Mouse (Mus musculus): ENCODE measurements at regions not wholly inside any gene's neighbourhood (a gene's known extent, or its start where the extent isn't known, plus 50 kb on each side); places are given as distances from the start of the nearest gene placed in this dataset.

DNA sequence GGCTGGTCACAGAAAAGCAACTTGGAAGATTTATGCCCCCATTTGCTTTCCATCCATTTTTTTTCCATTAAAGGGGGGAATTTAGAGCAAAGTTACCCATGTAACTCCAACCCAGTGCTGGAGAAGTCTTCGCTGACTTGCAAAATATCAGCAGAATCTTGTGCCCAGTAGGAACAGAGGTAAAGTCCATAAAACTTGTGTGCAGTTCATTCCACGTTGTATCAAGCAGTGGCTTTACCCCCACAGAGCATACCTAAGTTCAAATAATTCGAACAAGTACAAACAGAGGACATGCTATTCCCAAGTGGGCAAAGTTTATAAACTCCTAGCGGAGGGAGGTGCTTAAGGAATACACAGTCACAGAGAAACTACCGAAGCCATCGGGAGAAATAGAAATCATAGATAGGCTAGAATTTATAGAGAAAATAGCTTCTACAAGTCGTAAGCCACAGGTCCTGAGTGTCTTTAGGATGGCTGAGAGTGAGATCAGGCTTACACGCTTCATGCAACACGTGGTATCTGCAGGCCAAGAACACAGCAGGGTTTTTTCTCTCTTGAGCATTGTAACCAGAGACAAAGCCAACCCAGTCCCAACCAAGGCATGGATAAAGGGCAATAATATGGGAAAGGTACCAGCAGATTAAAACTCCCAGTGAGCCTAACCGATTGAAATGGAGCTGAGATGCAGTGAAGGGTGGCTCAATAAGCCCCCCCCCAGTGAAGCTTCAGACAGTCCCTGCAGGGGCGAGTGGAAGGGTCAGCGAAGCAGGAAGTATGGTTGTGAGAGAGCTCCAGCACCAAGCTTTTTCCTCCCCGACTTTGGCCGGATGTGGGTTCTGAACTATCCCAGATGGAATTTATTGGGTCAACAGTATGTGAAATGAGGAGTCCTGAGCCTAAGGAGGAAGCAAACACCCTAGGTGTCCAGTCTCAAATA is 487.6 kb upstream of the Gm9747 start:
- no peak for DNase-seq (ENCODE audit: low read depth, low spot score)

DNA sequence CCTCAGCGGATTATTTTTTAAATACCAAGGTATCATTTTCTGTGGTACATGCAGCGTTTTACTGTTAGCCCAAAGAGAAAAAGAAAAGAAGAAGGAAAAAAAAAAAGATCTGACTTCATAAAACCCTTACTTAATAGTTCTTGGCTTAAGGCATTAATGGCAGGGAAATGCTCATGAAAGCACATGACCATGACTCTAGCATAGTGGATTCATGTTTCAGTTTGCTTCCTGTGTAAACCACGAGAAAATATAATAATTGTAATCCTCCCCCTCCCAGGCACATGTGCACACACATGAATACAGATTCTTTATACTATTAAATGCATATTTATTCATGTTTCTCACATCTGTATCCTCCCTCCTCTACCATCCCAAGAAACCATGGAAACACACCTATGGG is 486.9 kb upstream of the Gm9747 start:
- no peak for DNase-seq (ENCODE audit: low read depth, low spot score)

DNA sequence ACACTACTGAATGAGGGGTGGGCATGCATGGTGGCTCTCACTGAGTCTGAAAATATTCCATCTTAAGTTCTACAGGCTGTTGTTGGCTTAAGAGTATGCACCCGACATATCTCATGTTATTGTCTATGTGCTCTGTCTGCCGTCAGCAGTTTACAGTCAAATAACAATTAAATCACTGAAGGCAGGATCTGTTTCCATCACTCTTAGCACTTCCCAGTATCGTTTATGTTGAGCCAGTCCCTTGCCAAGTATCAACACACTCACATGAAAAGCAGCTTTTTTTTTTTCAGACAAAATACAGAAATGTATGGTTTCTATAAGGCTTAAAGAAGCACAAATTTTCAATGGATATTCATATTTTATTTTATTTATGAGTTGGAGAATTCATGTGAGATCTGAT is 485.9 kb upstream of the Gm9747 start:
- no peak for DNase-seq (ENCODE audit: low read depth, low spot score)

DNA sequence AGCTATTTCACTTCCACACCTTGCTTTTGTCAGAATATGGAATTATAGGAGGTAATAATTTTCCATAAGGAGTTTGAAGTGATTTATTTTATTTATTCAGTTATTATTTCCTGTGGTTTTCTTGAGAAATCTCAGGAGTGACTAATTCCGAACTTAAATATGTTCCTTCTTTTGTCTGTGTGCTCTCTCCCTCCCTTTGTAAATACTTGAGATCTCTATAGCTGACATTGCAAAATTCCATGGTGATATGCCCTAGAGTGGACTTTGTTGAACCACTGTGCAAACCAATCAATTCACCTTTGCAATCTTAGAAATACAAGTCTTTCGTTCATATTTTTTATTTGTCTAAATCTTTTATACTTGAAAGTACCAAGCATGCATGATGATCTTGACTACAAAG is 478.8 kb upstream of the Gm9747 start:
- no peak for DNase-seq (ENCODE audit: low read depth, low spot score)

DNA sequence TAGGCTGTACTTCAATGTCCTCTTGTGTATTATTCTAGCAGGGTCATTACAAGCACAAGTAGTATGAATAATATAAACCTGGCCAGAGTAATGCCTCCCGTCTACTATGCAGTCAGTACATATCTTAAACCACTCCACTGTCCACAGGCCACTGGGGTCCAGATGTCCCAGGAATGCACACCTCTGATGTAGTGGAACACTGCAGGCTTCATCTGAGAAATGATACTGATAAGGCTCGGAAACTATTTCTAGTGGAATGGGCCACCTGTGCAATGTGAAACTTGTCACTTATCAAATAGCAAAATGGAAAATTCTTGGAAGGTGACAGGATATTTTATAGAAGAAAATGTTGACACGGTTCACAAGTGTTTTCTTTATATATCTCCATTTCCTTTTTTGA is 477.6 kb upstream of the Gm9747 start:
- DNase-seq (ENCODE audit: low read depth, low spot score), result no peak

DNA sequence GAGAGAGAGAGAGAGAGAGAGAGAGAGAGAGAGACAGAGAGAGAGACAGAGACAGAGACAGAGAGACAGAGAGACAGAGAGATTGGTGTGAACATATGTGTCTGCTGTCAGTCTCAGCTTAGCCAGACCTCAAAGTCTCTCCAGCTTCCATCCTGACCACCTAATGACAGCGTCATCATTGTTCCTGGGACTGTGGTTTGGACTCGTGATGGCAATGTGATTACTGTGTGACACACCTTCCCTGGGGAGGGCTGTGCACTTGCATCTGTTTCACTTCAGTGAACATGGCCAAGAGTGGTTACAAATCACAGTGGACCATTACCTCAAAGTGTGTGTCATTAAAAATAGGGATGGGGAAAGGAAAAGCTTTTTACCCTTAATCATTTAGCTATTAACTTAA is 477.2 kb upstream of the Gm9747 start:
- no peak for DNase-seq (ENCODE audit: low read depth, low spot score)

DNA sequence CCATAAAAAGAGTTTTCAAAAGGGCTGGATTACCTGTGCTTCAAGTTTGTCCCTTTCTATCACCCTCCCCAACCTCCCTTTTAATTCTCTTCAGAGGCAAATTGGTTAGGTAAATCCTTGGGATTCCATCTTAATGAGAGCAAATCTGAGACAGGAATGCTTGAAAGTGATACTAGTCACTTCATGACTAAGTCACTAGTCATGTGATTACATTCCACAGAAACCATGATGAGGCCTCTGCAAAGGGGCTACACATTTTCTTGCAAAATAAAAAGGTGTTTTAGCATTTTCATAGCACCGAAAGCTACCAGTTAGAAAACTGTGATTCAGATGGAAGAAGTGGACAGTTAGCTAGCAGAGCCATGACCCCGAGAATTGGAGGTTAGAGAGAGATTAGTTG is 473.0 kb upstream of the Gm9747 start:
- DNase-seq (ENCODE audit: low read depth, low spot score), result no peak

DNA sequence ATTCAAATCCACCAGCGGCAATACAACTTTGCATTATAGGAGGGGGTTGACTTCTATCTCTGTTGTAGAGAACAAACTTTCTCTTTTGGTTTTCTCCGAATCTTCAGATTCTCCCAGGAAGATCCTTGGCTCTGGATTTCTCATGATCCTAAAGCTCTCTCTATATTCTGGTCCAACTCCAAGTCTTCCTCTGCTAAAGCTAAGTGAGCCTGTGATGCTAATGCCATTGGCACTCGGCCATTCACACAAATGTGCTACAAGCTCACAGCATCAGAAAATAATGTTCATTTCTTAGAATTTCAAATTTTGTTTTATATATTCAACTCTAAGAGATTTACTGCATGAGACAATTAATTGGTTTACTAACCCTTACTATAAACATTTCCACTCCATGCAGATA is 461.2 kb upstream of the Gm9747 start:
- DNase-seq (ENCODE audit: low read depth, low spot score), result no peak

DNA sequence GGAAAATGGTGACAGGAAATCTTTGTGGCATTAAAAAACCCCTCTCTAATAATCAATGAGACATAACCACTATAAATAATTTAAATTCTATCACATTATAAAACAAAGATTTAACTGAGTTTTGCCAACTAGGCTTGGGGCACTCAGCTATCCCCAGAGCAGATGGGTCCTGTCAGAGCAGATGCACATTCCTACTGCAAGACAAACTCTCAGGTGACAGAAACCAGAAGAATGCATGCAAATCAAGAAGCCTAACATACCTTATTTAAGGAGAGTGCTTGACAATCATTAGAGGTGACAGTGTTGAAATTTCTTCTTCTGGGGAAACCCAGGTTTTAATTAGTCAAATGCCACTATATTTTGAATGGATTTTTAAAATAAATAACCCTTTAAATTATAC is 452.3 kb upstream of the Gm9747 start:
- no peak for DNase-seq (ENCODE audit: low read depth, low spot score)

DNA sequence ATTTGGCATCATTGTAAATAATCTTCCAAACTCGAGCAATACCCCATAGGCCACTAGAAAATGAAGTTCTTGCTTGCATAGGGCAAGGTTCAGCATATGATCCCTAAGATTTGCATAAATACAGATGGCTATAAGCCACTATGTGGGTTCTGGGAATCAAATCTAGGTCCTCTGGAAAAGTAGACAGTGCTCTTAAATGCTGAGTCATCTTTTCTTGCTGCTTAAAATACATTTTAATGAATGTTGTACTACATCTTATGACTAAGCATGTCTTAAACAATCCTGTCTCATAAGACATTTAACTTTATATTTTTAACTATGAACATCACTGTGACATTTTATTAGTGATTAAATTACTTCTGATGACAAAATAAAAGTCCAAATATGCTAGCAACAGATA is 448.6 kb upstream of the Gm9747 start:
- DNase-seq (ENCODE audit: low read depth, low spot score), result no peak

DNA sequence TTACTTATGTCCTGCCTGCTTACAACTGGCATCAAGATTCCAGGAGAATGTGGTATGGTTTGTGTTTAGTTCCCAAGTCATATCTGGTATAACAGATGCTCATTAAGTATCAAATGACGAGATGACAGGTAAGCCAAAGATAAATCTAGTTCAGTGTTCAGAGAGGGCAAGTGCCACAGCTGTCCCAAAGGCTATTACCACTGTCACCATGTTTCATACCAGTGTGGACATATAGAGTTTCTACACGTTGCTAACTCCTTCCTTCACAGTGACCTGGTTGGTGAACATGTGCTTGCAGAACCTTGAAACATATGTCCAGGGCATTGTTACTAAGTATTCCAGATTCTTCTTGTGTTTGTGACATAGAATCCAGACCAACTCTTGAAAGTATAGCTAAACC is 438.1 kb upstream of the Gm9747 start:
- DNase-seq (ENCODE audit: low read depth, low spot score), result no peak

DNA sequence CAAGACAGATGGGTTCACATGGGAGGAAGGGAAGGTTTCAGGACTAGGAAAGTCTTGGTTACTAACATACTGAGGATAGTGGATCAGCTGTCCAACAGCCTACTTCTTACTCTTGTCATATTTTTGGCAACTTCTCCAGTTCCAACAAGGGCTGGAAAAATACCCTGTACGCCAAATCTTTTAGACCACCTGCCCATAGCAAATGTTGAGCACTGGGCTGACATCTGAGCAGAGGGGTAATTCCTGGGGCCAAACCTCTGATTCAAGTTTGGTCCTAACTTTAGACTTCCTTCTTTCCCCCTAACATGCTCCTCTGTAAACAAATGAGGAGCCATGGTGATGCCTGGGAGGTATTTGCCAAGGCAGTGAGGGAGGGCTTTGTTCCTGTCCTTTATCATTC is 437.5 kb upstream of the Gm9747 start:
- DNase-seq (ENCODE audit: low read depth, low spot score), result no peak

DNA sequence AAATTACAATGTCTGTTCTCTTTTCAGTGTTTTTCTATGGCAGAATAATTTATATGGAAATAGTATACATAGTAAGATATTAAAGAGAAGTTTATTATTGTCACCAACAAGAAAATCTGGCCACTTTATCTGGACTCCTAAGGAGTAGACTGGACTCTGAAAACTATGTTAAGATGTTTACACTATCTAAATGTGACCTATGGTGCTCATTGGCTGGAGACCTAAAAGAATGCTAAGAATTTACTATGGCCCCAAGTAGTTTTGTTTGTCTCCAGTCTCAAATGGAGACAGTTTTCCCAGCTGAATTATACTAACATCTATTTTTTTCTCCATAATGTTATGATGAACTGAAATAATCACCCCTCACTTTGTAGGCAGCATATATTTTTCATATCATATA is 421.3 kb upstream of the Gm9747 start:
- DNase-seq (ENCODE audit: low read depth, low spot score), result no peak

DNA sequence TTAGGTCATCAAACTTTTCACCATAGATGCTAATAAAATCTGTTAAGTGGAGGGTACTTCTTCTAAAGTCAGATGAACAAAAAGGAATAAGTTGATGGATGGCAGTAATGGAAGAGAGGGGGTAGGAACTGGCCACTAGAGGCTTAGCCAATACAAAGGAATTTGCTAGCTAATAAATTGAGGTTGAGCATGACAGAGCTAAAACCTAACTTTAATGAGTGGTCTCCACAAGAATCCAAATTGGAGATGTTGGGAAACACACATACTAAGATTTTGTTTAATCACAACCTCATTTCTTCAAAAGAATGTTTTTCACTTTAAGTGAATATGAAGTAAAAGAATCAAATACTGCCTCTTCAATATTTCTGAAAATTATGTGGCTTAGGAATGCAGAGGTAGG is 414.0 kb upstream of the Gm9747 start:
- no peak for DNase-seq (ENCODE audit: low read depth, low spot score)

DNA sequence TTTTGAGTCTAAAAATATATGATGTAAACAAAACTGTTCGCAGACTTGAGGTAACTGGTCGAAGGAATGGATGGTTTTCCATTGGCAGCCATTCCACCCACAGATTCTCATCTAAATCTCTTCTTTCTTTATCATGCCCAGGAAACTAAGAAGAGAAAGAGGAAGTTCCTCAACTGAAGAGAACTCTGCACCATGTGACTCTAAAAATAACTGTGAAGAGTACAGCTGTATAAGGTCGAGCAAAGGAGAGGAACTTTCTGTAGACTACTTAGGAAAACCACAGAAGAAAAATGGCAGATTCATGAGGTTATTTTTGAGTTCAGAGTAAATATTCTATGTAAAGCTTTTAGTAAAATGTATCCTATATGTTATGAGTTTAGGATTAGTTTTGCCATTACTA is 390.9 kb upstream of the Gm9747 start:
- no peak for DNase-seq (ENCODE audit: low read depth, low spot score)

DNA sequence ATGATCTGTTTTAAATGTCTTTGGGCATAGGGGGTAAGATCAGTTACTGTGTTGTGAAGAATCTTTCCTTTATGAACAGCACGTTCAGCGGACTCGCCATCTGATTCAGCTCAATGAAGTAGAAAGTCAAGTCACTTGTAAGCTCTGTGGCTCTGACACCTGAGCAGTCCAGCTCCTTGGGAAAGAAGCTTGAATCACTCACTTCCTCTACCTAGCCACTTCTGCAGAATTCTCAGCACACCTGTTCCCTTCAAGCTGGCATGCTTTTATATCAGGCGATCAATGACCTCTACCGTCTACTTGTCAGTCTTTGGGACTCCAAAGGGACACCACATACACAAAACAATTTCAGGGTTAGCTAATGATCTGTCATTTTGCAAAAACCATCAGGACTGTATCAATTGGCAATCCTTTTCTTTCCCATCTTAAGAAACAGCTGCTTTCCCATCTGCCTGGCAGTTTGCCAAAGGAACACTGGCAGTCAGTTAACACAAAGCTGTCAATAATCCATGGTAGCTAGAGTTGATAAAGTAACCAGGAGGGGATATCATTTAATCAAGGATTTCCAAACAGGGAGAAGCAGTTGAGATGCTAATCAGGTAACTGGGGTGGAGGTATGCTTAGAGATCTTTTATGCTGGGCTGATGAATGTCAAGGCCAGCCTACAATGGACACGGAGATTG is 382.3 kb upstream of the Gm9747 start:
- DNase-seq (ENCODE audit: low read depth, low spot score), result no peak

DNA sequence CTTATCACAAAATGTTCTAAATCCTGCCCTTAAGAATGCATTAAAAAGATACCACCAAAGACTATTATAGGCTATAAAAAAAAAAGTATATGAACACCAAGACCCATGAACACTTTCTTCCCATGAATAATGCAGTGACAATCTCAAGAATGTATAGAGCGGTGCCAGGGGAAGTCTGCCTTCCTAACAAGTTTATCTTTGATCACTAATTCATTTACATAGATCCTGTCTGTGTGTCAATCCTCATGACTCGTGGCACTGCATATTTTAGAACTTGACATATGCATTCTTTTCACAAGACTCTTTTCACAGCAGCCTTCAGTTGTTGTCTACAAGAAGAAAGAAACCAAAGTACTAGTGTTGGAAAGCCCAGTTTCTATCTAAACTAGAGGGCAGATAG is 373.4 kb upstream of the Gm9747 start:
- DNase-seq (ENCODE audit: low read depth, low spot score), result no peak

DNA sequence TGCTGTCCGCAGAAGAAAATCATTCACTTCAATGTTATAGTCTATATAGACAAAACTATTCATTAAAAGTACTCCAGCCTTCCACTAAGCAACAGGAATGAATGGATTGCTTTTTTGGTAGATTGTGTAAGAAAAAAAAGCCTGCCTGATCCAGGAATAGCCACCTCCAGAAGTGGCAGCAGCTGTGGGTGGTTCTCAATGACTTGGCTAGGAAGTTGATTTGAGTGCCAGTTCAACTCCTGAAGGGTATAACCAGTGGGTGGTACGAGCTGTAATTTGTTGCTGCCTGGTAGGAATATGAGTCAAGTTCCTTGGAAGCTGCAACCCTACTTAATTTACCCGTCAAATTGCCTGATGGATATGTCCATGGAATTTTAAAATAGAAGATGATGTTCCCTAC is 368.3 kb upstream of the Gm9747 start:
- no peak for DNase-seq (ENCODE audit: low read depth, low spot score)

DNA sequence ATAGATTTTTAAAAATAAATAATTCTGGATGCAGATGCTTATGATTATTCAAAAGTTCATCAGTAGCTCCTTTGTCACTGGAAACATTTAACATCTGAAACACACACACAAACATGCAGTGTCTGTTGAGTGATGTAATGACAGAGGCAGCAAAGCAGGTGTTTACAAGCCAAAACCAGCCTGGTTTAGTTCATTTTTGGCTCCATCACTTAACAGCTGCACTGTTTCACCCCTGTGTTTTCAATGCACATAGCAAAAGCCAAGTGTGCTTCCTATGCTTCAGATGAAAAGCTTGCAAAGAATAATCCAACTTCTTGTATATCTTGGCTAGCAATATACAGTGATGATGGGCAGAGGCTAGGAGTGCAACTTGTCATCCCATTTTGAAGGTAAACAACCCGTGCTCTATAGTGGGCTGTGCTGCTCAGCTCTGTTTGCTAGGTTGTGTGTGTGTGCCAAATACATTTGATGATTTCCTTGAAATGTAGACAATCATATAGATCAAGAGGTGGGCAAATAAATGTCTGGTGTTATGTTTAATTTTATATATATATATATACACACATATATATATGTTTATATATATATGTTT is 345.9 kb upstream of the Gm9747 start:
- no peak for DNase-seq (ENCODE audit: low read depth, low spot score)

DNA sequence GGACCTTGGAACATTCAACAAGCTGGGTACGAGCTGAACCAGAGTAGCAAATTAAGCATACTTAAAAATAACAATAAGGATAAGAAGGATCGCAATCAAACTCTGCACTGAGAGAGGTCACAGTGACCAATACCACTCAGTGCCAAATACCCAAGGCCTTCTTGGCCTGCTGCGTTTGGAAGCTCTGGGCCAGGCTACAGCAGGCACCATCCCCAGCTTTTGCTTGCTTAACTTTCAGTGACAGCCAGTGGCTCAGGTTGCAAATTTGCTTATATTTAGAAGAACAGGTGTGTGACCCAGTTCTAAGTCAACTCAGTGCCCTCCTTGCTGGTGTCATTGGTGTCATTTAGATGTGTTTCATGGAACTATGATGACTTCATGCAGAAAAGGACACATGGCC is 335.7 kb upstream of the Gm9747 start:
- DNase-seq (ENCODE audit: low read depth, low spot score), result no peak

DNA sequence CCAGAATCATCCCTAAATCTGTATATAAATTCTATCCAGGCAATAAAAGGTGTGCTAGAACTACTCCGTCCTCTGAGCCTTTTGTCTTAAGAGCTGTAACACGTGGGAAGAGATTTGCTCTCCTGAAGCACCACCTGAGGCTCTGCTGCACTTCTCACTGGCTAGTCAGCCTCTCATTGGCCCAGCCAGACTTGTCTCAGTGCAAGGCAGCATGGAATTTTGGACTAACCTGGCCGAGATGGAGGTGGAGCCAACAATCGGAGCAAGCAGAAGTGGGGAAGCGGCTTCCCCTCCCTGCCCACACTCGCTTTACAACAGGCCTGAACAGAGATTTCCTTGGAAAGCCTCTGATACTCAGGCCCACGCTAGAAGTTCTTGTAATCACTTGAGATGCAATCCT is 332.1 kb upstream of the Gm9747 start:
- DNase-seq (ENCODE audit: low read depth, low spot score), result no peak

DNA sequence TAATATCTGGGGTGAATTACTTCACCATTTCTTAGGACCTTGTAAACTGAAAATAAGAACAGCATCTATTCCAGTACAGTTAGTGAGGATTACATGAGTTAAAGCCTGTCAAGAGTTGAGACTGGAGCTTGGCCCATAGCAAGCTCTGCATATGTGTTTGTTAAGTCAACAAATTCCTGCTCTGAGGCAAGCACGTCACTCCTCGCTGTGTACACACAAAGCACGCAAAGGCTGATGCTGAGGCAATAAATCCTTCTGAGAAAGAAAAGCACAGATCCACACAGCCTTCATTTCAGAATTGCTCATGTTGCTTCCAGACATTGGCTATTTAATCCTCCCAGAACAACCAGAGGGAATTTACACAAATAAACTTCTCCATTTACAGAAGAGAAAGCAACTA is 328.9 kb upstream of the Gm9747 start:
- no peak for DNase-seq (ENCODE audit: low read depth, low spot score)

DNA sequence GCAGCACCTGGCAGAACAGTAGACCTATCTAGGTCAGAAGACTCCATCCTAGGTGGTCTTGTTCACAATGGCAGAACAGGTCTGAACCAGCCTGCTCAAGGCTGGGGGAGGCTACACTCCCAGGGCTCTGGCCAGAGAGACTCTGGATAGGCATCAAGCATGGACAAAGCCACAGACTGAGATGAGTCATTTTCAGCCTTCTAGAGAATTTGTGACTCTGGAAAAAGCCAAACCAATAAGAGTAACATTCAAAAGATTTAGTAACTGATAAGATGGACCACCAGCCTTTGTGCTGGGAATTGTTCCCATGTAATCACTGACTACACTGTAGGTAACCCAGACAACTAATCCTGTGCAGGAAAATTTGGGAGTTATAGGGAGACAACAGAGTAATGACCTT is 320.3 kb upstream of the Gm9747 start:
- DNase-seq (ENCODE audit: low read depth, low spot score), result no peak
